15 mouse cellular contexts compared by ENCODE assay signal in the genomic region with DNA sequence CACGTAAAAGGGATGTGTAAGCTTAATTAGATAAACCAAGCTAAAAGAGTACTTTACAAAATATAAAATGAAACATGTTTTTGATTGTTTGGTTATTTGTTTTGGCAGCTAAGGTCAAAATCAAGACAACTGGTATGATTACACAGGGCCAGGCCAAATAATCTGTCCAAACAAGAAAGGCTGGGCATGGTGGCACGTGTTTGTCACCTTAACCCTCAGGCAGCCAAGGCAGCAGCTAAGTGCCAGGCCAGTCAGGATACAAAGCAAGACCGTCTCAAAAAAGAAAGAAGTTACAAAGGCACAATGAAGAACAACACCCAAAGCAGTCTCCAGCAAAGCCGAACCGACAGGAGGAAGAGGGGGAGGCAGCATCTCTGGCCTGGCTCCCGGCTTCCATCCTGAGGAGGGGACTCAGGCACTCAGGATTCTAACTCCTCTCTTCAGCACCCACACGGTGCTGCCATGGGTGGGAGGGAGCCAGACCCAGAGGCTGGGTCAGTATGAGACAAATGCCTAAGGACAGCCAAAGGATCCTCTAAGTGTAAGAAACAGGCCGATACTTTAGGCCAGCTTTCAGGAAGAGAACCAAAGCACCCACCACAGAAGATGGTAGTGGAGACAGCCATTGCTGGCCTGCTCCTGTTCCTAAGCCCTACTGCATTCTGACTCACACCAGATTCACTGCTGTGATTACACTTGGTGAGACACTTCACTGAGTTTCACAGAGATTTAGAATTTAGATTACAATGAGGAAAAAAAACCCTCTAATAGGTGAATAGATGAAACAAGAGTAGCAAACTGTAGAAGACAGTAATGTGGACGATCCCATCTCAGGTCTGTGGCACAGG. TPM values are rescaled to one million over a fixed set of nuclear protein-coding genes. Genes with fewer than 3 reads are reported as not detected.
DNase-seq lines count a peak whose midpoint lies in the region; ATAC-seq and TF ChIP-seq lines count a peak whose summit lies in the region.
"Had no signal": no experiment of that assay in that cellular context is flagged by ENCODE, and none has a peak within 500 bp of the region (broad histone marks: within the 10 kb centered on the region; RNA-seq: fewer than 3 reads in every experiment).

No protein-coding gene starts in this region.

- DNase-seq in gastrocnemius, adult 2 months = no peak
- DNase-seq in gastrocnemius, adult 18-20 months (ENCODE audit: low spot score) = no peak
- no peak for DNase-seq in hindbrain, embryonic 14.5 days (ENCODE audit: low spot score)
- DNase-seq in lung, postnatal 10 days = no peak
- DNase-seq in brain, adult 2 months (ENCODE audit: low read depth, low spot score) = peak; percentile 55
- DNase-seq: cerebellum, adult 9-10 months; gastrocnemius, postnatal 25 days; lung, postnatal 4 days; right cerebral cortex, adult 18-20 months had no signal

- H3K4me1 ChIP-seq in hindbrain, embryonic 16.5 days (ENCODE audit: control insufficient read depth, insufficient read depth, low read depth, low read length) = peaks cover 22% of the 10 kb centered on the region
- H3K4me1 ChIP-seq in hindbrain, embryonic 14.5 days (replicated peaks; ENCODE audit: control insufficient read depth, insufficient read depth, low read length) = peaks cover 31% of the 10 kb centered on the region
- H3K4me1 ChIP-seq in lung, embryonic 16.5 days (replicated peaks; ENCODE audit: control insufficient read depth, insufficient read depth, low read length) = peaks cover 34% of the 10 kb centered on the region

- peak overlapping the region; percentile 84 for H3K27ac ChIP-seq in gastrocnemius, adult 2 months
- peak overlapping the region; percentile 46; the same call in 1 of the 2 replicates for H3K27ac ChIP-seq in hindbrain, embryonic 16.5 days (ENCODE audit: low read depth, low read length)
- no peak overlapping the region for H3K27ac ChIP-seq in hindbrain, embryonic 14.5 days
- H3K27ac ChIP-seq in lung, embryonic 16.5 days (ENCODE audit: low read length) = 0 out of 2 replicates have a peak overlapping the region, but pooled peaks have one; percentile 3
- H3K27ac ChIP-seq: liver, embryonic 14.5 days; midbrain, embryonic 13.5 days; neural tube, embryonic 12.5 days had no signal

- no peak overlapping the region for H3K4me2 ChIP-seq in hindbrain, embryonic 16.5 days (ENCODE audit: low read length)
- H3K4me2 ChIP-seq in hindbrain, embryonic 14.5 days (replicated peaks) = no peak overlapping the region
- H3K4me2 ChIP-seq in lung, embryonic 16.5 days (ENCODE audit: low read depth, low read length) = no peak overlapping the region
- H3K4me2 ChIP-seq: midbrain, embryonic 13.5 days; neural tube, embryonic 12.5 days had no signal

- no peaks in the 10 kb centered on the region for H3K27me3 ChIP-seq in hindbrain, embryonic 16.5 days (replicated peaks; ENCODE audit: control insufficient read depth, insufficient read depth, low read length)
- no peaks in the 10 kb centered on the region for H3K27me3 ChIP-seq in hindbrain, embryonic 14.5 days (ENCODE audit: control insufficient read depth, insufficient read depth, low read length)
- H3K27me3 ChIP-seq in lung, embryonic 16.5 days (ENCODE audit: control insufficient read depth, insufficient read depth, low read depth, low read length) = no peaks in the 10 kb centered on the region
- H3K27me3 ChIP-seq: midbrain, embryonic 13.5 days; neural tube, embryonic 12.5 days had no signal

- H3K9me3 ChIP-seq in hindbrain, embryonic 16.5 days (ENCODE audit: control insufficient read depth, low read length) = no peaks in the 10 kb centered on the region
- no peaks in the 10 kb centered on the region for H3K9me3 ChIP-seq in hindbrain, embryonic 14.5 days (ENCODE audit: control insufficient read depth, low read length)
- H3K9me3 ChIP-seq in lung, embryonic 16.5 days (ENCODE audit: control insufficient read depth, low read length) = no peaks in the 10 kb centered on the region
- H3K9me3 ChIP-seq: midbrain, embryonic 13.5 days; neural tube, embryonic 12.5 days had no signal

- no peak for ATAC-seq in hindbrain, embryonic 16.5 days
- ATAC-seq in hindbrain, embryonic 14.5 days (ENCODE audit: low FRiP score) = no peak
- ATAC-seq in lung, embryonic 16.5 days (ENCODE audit: low read depth) = peak; percentile 23; the same call in 1 of the 2 replicates
- ATAC-seq in erythroblast, adult 5-6 weeks (replicated peaks; ENCODE audit: low FRiP score, poor library complexity, severe bottlenecking) = no peak
- ATAC-seq: midbrain, embryonic 13.5 days had no signal

- H3K9ac ChIP-seq in hindbrain, embryonic 16.5 days (ENCODE audit: low read depth, low read length) = no peak overlapping the region; the same call in 1 of the 2 replicates
- H3K9ac ChIP-seq in hindbrain, embryonic 14.5 days = no peak overlapping the region
- H3K9ac ChIP-seq in lung, embryonic 16.5 days (ENCODE audit: low read length) = 0 out of 2 replicates have a peak overlapping the region, but pooled peaks have one; percentile 5
- H3K9ac ChIP-seq: liver, embryonic 14.5 days; midbrain, embryonic 13.5 days; neural tube, embryonic 12.5 days had no signal

- 54% methylated on average over 9 of the region's 9 CpGs for WGBS in hindbrain, embryonic 16.5 days
- 55% methylated on average over 9 of the region's 9 CpGs for WGBS in hindbrain, embryonic 14.5 days
- WGBS in lung, embryonic 16.5 days = 50% methylated on average over 9 of the region's 9 CpGs

- peak overlapping the region; percentile 29; the same call in 1 of the 2 replicates for H3K4me3 ChIP-seq in gastrocnemius, adult 2 months
- no peak overlapping the region for H3K4me3 ChIP-seq in hindbrain, embryonic 16.5 days (ENCODE audit: low read length)
- H3K4me3 ChIP-seq in hindbrain, embryonic 14.5 days (replicated peaks; ENCODE audit: low read length) = no peak overlapping the region
- H3K4me3 ChIP-seq in lung, embryonic 16.5 days (ENCODE audit: low read length) = no peak overlapping the region
- H3K4me3 ChIP-seq: midbrain, embryonic 13.5 days; neural tube, embryonic 12.5 days had no signal

- no peaks in the 10 kb centered on the region for H3K36me3 ChIP-seq in hindbrain, embryonic 16.5 days (ENCODE audit: control insufficient read depth, insufficient read depth, low read length)
- no peaks in the 10 kb centered on the region for H3K36me3 ChIP-seq in hindbrain, embryonic 14.5 days (replicated peaks; ENCODE audit: control insufficient read depth, insufficient read depth)
- no peaks in the 10 kb centered on the region for H3K36me3 ChIP-seq in lung, embryonic 16.5 days (ENCODE audit: control insufficient read depth, insufficient read depth, low read length)
- H3K36me3 ChIP-seq: midbrain, embryonic 13.5 days; neural tube, embryonic 12.5 days had no signal

- intact Hi-C loops in gastrocnemius, adult 2 months (cut with DNase I) = loop anchor here (5.0 kb wide), 1 partner anchor 50 kb away; the partner anchor contains the start of gene Crtc3

- no peak for TF ChIP-seq CTCF in gastrocnemius, adult 2 months (IDR thresholded peaks at IDR 0.05)

RNA-seq across cellular contexts. Expression of gene Crtc3, which starts 51.5 kb away (rescaled TPM):
- 10 to 100 TPM; 12.0 to 13.1 TPM for total RNA-seq in gastrocnemius, adult 2 months (2021)
- 10 to 100 TPM; 12.5 to 13.1 TPM for total RNA-seq in gastrocnemius, adult 18-20 months (2021)
- 14.2 and 16.1 TPM in 2 replicates for polyA plus RNA-seq in hindbrain, embryonic 16.5 days (2015; fragmentation: Nextera tagmentation; extraction: Ambion mirVana)
- 14.4 and 16.8 TPM in 2 replicates for polyA plus RNA-seq in hindbrain, embryonic 14.5 days (2014; fragmentation: Nextera tagmentation; extraction: Ambion mirVana)
- 18.6 and 20.8 TPM in 2 replicates for polyA plus RNA-seq in lung, embryonic 16.5 days (2015; fragmentation: Nextera tagmentation; extraction: Ambion mirVana)
- total RNA-seq in erythroblast, adult 5-6 weeks (2015; ENCODE audit: low replicate concordance) = 1.5 and 2.1 TPM in 2 replicates
- 3.6 and 11.8 TPM in 2 replicates for total RNA-seq in erythroblast, adult 5-6 weeks (2017; ENCODE audit: low replicate concordance)
